Mouse (Mus musculus) ES-E14 (cell line): ENCODE measurements around the gene Tbx6. TPM values are rescaled to one million over a fixed set of nuclear protein-coding genes. Genes with fewer than 3 reads are reported as not detected.

Experiments
- DNase-seq: peaks from one replicate; pipeline ENCODE4 v3.0.0-alpha.2; 2013; ENCODE audit warnings: low read depth, low spot score
- H3K27ac ChIP-seq: 2 replicates; pipeline ENCODE4 v1.5.1; 2012; ENCODE audit warnings: low read depth, mild to moderate bottlenecking, low read length, moderate library complexity, mixed read lengths; ENCODE audit not compliant: poor library complexity, insufficient read depth, severe bottlenecking
- H3K36me3 ChIP-seq: 2 replicates; pipeline ENCODE4 v1.6.1; 2012; ENCODE audit warnings: mild to moderate bottlenecking, low read length, moderate library complexity, mixed read lengths; ENCODE audit not compliant: control insufficient read depth, poor library complexity, insufficient read depth, severe bottlenecking
- H3K4me1 ChIP-seq, 2 experiments: fragments of 150-350 bp in 1 of 2; sonication (generic) in 1 of 2; 2 replicates each; pipeline ENCODE4 v1.6.1; 2012; ENCODE audit warnings: low read length in 2 of 2, mild to moderate bottlenecking in 1 of 2, mixed read lengths in 1 of 2; ENCODE audit not compliant: control insufficient read depth in 2 of 2, insufficient read depth in 2 of 2, poor library complexity in 1 of 2
- H3K4me3 ChIP-seq, 2 experiments: fragments of 150-350 bp in 1 of 2; sonication (generic) in 1 of 2; 2 replicates each; pipeline ENCODE4 v1.5.1; 2012; ENCODE audit warnings: low read length in 2 of 2, low read depth in 1 of 2, mild to moderate bottlenecking in 1 of 2, mixed read lengths in 1 of 2; ENCODE audit not compliant: insufficient read depth in 1 of 2, poor library complexity in 1 of 2, severe bottlenecking in 1 of 2
- H3K9ac ChIP-seq: 2 replicates; pipeline ENCODE4 v1.6.1; 2012; ENCODE audit warnings: low read depth, mild to moderate bottlenecking, low read length, mixed read lengths; ENCODE audit not compliant: poor library complexity, insufficient read depth, severe bottlenecking
- H3K9me3 ChIP-seq: fragments of 150-350 bp; sonication (generic); 2 replicates; pipeline ENCODE4 v1.6.1; 2012; ENCODE audit warnings: low read depth, mild to moderate bottlenecking, low read length; ENCODE audit not compliant: control insufficient read depth, insufficient read depth
- CHD2 ChIP-seq: IDR thresholded peaks from 2 replicates; pipeline ENCODE4 v1.6.1; 2014; ENCODE audit warnings: mild to moderate bottlenecking, low read depth, low read length, inconsistent platforms
- HCFC1 ChIP-seq: IDR thresholded peaks from 2 replicates; pipeline ENCODE4 v1.6.1; 2012; ENCODE audit warnings: low read length, inconsistent platforms, borderline replicate concordance; ENCODE audit not compliant: insufficient read depth
- MAFK ChIP-seq: IDR thresholded peaks from 2 replicates; pipeline ENCODE4 v1.6.1; 2014; ENCODE audit warnings: mild to moderate bottlenecking, low read depth, low read length, inconsistent platforms; ENCODE audit not compliant: insufficient read depth
- ZC3H11A ChIP-seq: IDR thresholded peaks from 2 replicates; pipeline ENCODE4 v1.6.1; 2012; ENCODE audit warnings: low read depth, mild to moderate bottlenecking, inconsistent platforms, low read length, borderline replicate concordance
- ZNF384 ChIP-seq: IDR thresholded peaks from 2 replicates; pipeline ENCODE4 v1.6.1; 2012; ENCODE audit warnings: low read depth, low read length, inconsistent platforms
- in situ Hi-C, 2 experiments: fragments of 600-800 bp; cut with MboI; formaldehyde crosslinking; loops; one replicate each; pipeline ENCODE4 v1.15.1; 2025; ENCODE audit warnings: low sequenced_read_pairs in 2 of 2, inconsistent platforms in 1 of 2; ENCODE audit not compliant: unreplicated experiment in 2 of 2
- total RNA-seq: library from RNA; depleted of rRNA; stranded (reverse); fragments of 300-350 nt; gene quantifications from 2 replicates; pipeline ENCODE4 v1.2.3, GENCODE M21; 2012; rRNA removed

Tbx6 gene
- total RNA-seq, result 0.89 and 1.7 TPM in 2 replicates

GRCm38 (mm10) chr7:126780971-126781635 lies at the start of gene Tbx6:
TSS of gene Tbx6 (plus strand) at chr7:126781483.
- H3K9ac ChIP-seq, result peak within 1 kb of the TSS; percentile 59
- in situ Hi-C loops, result no loop called here
- DNase-seq, result no peak
- H3K9me3 ChIP-seq, result no peaks in the 10 kb centered on the region
- H3K4me3 ChIP-seq, result peak within 1 kb of the TSS; percentile 23 to 64; a peak in 3 of 4 replicates
- no peak within 1 kb of the TSS for H3K27ac ChIP-seq
- H3K4me1 ChIP-seq, result peaks cover 3 to 20% of the 10 kb centered on the region in 2 experiments
- TF ChIP-seq HCFC1, result no peak
- no peak for TF ChIP-seq ZC3H11A
- TF ChIP-seq MAFK, result no peak
- TF ChIP-seq CHD2, result no peak
- no peak for TF ChIP-seq ZNF384
- H3K36me3 ChIP-seq, result peaks cover 26% of the 10 kb centered on the region

GRCm38 (mm10) chr7:126736122-126736521 lies 45.2 kb upstream of the Tbx6 start:
- Histone ChIP-seq H3K36me3 (no peaks in the 10 kb centered on the region), H3K4me1 (no peaks in the 10 kb centered on the region; a peak in 1 of 4 replicates), H3K9me3 (no peaks in the 10 kb centered on the region), H3K27ac (no peak overlapping the region), H3K4me3 (no peak overlapping the region), H3K9ac (no peak overlapping the region)
- no peak for TF ChIP-seq CHD2
- TF ChIP-seq ZNF384, result no peak
- no peak for TF ChIP-seq MAFK
- TF ChIP-seq ZC3H11A, result no peak
- TF ChIP-seq HCFC1, result no peak
- in situ Hi-C loops, result no loop called here
- DNase-seq, result no peak

GRCm38 (mm10) chr7:126739551-126739950 lies 41.7 kb upstream of the Tbx6 start:
- no peak for DNase-seq
- H3K27ac ChIP-seq, result no peak overlapping the region
- in situ Hi-C loops, result no loop called here
- H3K4me3 ChIP-seq, result no peak overlapping the region
- peaks cover 0 to 4% of the 10 kb centered on the region in 2 experiments; a peak in 1 of 4 replicates for H3K4me1 ChIP-seq
- H3K9ac ChIP-seq, result no peak overlapping the region
- H3K36me3 ChIP-seq, result no peaks in the 10 kb centered on the region
- TF ChIP-seq ZC3H11A (no peak), MAFK (no peak), CHD2 (no peak), HCFC1 (no peak), ZNF384 (no peak)
- no peaks in the 10 kb centered on the region for H3K9me3 ChIP-seq

GRCm38 (mm10) chr7:126740132-126740735 lies 41.0 kb upstream of the Tbx6 start:
- in situ Hi-C loops, result no loop called here
- peaks cover 0 to 4% of the 10 kb centered on the region in 2 experiments; a peak in 1 of 4 replicates for H3K4me1 ChIP-seq
- H3K27ac ChIP-seq, result no peak overlapping the region
- H3K36me3 ChIP-seq, result no peaks in the 10 kb centered on the region
- no peak overlapping the region for H3K9ac ChIP-seq
- no peak overlapping the region for H3K4me3 ChIP-seq
- TF ChIP-seq CHD2 (no peak), ZNF384 (no peak), MAFK (no peak), ZC3H11A (no peak), HCFC1 (no peak)
- H3K9me3 ChIP-seq, result no peaks in the 10 kb centered on the region
- no peak for DNase-seq
